Mouse (Mus musculus): ENCODE data around the gene Gzmd.
"Not testable (repeated sequence)": the region's sequence is repeated elsewhere in the genome, so short reads cannot be mapped to it uniquely, and the experiment has no call there.

Gzmd gene

GRCm38 (mm10) chr14:56132508-56132907 is at the start of gene Gzmd:
Gzmd (minus strand) TSS chr14:56132608.
- DNase-seq (ENCODE audit: low read depth, low spot score), result not testable (repeated sequence)

GRCm38 (mm10) chr14:56177651-56178050 is 45.2 kb upstream of the Gzmd start:
- DNase-seq (ENCODE audit: low read depth, low spot score), result peak; percentile 36

- DNase-seq (ENCODE audit: low read depth, low spot score), result no peak
Measured at GRCm38 (mm10) chr14:56174499-56174898, 42.1 kb upstream of the Gzmd start, which contains the start of gene Gzmn. Gzmn (minus strand) TSS chr14:56174599.

- DNase-seq (ENCODE audit: low read depth, low spot score), result no peak
Measured at GRCm38 (mm10) chr14:56173396-56173795, 41.0 kb upstream of the Gzmd start.

- DNase-seq (ENCODE audit: low read depth, low spot score), result no peak
Measured at GRCm38 (mm10) chr14:56172744-56173143, 40.3 kb upstream of the Gzmd start.

GRCm38 (mm10) chr14:56168009-56168408 is 35.6 kb upstream of the Gzmd start:
- no peak for DNase-seq (ENCODE audit: low read depth, low spot score)

GRCm38 (mm10) chr14:56162109-56162508 is 29.7 kb upstream of the Gzmd start:
- DNase-seq (ENCODE audit: low read depth, low spot score), result no peak

- DNase-seq (ENCODE audit: low read depth, low spot score), result not testable (repeated sequence)
Measured at GRCm38 (mm10) chr14:56159479-56159878, 27.1 kb upstream of the Gzmd start, which contains the start of gene Gzmg. Gzmg (minus strand) TSS chr14:56159579.

GRCm38 (mm10) chr14:56155340-56155739 is 22.9 kb upstream of the Gzmd start:
- no peak for DNase-seq (ENCODE audit: low read depth, low spot score)

- not testable (repeated sequence) for DNase-seq (ENCODE audit: low read depth, low spot score)
Measured at GRCm38 (mm10) chr14:56133675-56134074, 1.3 kb upstream of the Gzmd start.

- no peak for DNase-seq (ENCODE audit: low read depth, low spot score)
Measured at GRCm38 (mm10) chr14:56128341-56128740, 4.1 kb downstream of the Gzmd start.

- DNase-seq (ENCODE audit: low read depth, low spot score), result no peak
Measured at GRCm38 (mm10) chr14:56123516-56123915, 8.9 kb downstream of the Gzmd start.

- DNase-seq (ENCODE audit: low read depth, low spot score), result no peak
Measured at GRCm38 (mm10) chr14:56120525-56120924, 11.9 kb downstream of the Gzmd start, which contains the start of gene Gzme. Gzme (minus strand) TSS chr14:56120625.

- DNase-seq (ENCODE audit: low read depth, low spot score), result not testable (repeated sequence)
Measured at GRCm38 (mm10) chr14:56115531-56116310, 16.7 kb downstream of the Gzmd start.

- no peak for DNase-seq (ENCODE audit: low read depth, low spot score)
Measured at GRCm38 (mm10) chr14:56105447-56106180, 26.8 kb downstream of the Gzmd start.

GRCm38 (mm10) chr14:56105016-56105415 is 27.4 kb downstream of the Gzmd start:
- DNase-seq (ENCODE audit: low read depth, low spot score), result no peak

- DNase-seq (ENCODE audit: low read depth, low spot score), result no peak
Measured at GRCm38 (mm10) chr14:56103452-56103851, 29.0 kb downstream of the Gzmd start.

GRCm38 (mm10) chr14:56102386-56102785 is 30.0 kb downstream of the Gzmd start, which contains the start of gene Ctsg:
Ctsg (minus strand) TSS chr14:56102574.
- no peak for DNase-seq (ENCODE audit: low read depth, low spot score)

GRCm38 (mm10) chr14:56098940-56099339 is 33.5 kb downstream of the Gzmd start:
- no peak for DNase-seq (ENCODE audit: low read depth, low spot score)

GRCm38 (mm10) chr14:56097597-56097996 is 34.8 kb downstream of the Gzmd start:
- no peak for DNase-seq (ENCODE audit: low read depth, low spot score)

GRCm38 (mm10) chr14:56093353-56093752 is 39.1 kb downstream of the Gzmd start:
- DNase-seq (ENCODE audit: low read depth, low spot score), result no peak

GRCm38 (mm10) chr14:56086711-56087110 is 45.7 kb downstream of the Gzmd start:
- no peak for DNase-seq (ENCODE audit: low read depth, low spot score)
